Mouse (Mus musculus): Measurements from ENCODE around the gene Itih4. TPM values are rescaled to one million over a fixed set of nuclear protein-coding genes. Genes with fewer than 3 reads are reported as not detected.
A peak's percentile ranks its signal among the peaks of the same experiment; 100 is the strongest.

Itih4 gene
- polyA plus RNA-seq, 1 experiment from 2014 or later, result 0.59 TPM

GRCm38 (mm10) chr14:30943860-30944674 is 57.8 kb downstream of the Itih4 start:
- 50% methylated on average over 11 of the region's 11 CpGs for WGBS
- no peak overlapping the region for H3K4me3 ChIP-seq (ENCODE audit: low read length)
- H3K9me3 ChIP-seq (ENCODE audit: control insufficient read depth, low read length), result no peaks in the 10 kb centered on the region
- peak; percentile 59 for ATAC-seq (ENCODE audit: low read depth)
- no peaks in the 10 kb centered on the region for H3K36me3 ChIP-seq (ENCODE audit: control insufficient read depth, insufficient read depth, low read length)
- 0 out of 2 replicates have a peak overlapping the region, but pooled peaks have one; percentile 27 for H3K27ac ChIP-seq (ENCODE audit: low read length)
- no peak overlapping the region for H3K4me2 ChIP-seq (ENCODE audit: low read depth, low read length)
- no peaks in the 10 kb centered on the region for H3K27me3 ChIP-seq (ENCODE audit: control insufficient read depth, insufficient read depth, low read depth, low read length)
- no peaks in the 10 kb centered on the region for H3K4me1 ChIP-seq (replicated peaks; ENCODE audit: control insufficient read depth, insufficient read depth, low read length)
- no peak overlapping the region for H3K9ac ChIP-seq (ENCODE audit: low read length)

GRCm38 (mm10) chr14:30944745-30945144 is 58.5 kb downstream of the Itih4 start:
- no peak overlapping the region for H3K27ac ChIP-seq (ENCODE audit: low read length)
- no peaks in the 10 kb centered on the region for H3K36me3 ChIP-seq (ENCODE audit: control insufficient read depth, insufficient read depth, low read length)
- no peak overlapping the region for H3K4me2 ChIP-seq (ENCODE audit: low read depth, low read length)
- H3K9ac ChIP-seq (ENCODE audit: low read length), result no peak overlapping the region
- H3K4me1 ChIP-seq (replicated peaks; ENCODE audit: control insufficient read depth, insufficient read depth, low read length), result no peaks in the 10 kb centered on the region
- WGBS, result 73% methylated on average over 2 of the region's 2 CpGs
- no peaks in the 10 kb centered on the region for H3K27me3 ChIP-seq (ENCODE audit: control insufficient read depth, insufficient read depth, low read depth, low read length)
- no peaks in the 10 kb centered on the region for H3K9me3 ChIP-seq (ENCODE audit: control insufficient read depth, low read length)
- 0 out of 2 replicates have a peak, but pooled peaks have one; percentile 3 for ATAC-seq (ENCODE audit: low read depth)
- no peak overlapping the region for H3K4me3 ChIP-seq (ENCODE audit: low read length)

GRCm38 (mm10) chr14:30949986-30950385 is 63.7 kb downstream of the Itih4 start:
- Histone ChIP-seq H3K27ac (ENCODE audit: low read length) (no peak overlapping the region), H3K9me3 (ENCODE audit: control insufficient read depth, low read length) (no peaks in the 10 kb centered on the region), H3K4me1 (replicated peaks; ENCODE audit: control insufficient read depth, insufficient read depth, low read length) (peaks cover 10% of the 10 kb centered on the region; the same call in 1 of the 2 replicates), H3K4me3 (ENCODE audit: low read length) (no peak overlapping the region), H3K27me3 (ENCODE audit: control insufficient read depth, insufficient read depth, low read depth, low read length) (no peaks in the 10 kb centered on the region), H3K36me3 (ENCODE audit: control insufficient read depth, insufficient read depth, low read length) (peaks cover 3% of the 10 kb centered on the region; the same call in 1 of the 2 replicates), H3K4me2 (ENCODE audit: low read depth, low read length) (no peak overlapping the region), H3K9ac (ENCODE audit: low read length) (no peak overlapping the region)
- ATAC-seq (ENCODE audit: low read depth), result no peak
- 88% methylated on average over 10 of the region's 10 CpGs for WGBS

GRCm38 (mm10) chr14:30951154-30951825 is 65.0 kb downstream of the Itih4 start, which contains the start of gene Nek4:
TSS of gene Nek4 (plus strand) at chr14:30951377.
- Histone ChIP-seq H3K4me1 (replicated peaks; ENCODE audit: control insufficient read depth, insufficient read depth, low read length) (peaks cover 10% of the 10 kb centered on the region; the same call in 1 of the 2 replicates), H3K36me3 (ENCODE audit: control insufficient read depth, insufficient read depth, low read length) (peaks cover 3% of the 10 kb centered on the region; the same call in 1 of the 2 replicates), H3K27me3 (ENCODE audit: control insufficient read depth, insufficient read depth, low read depth, low read length) (no peaks in the 10 kb centered on the region), H3K27ac (ENCODE audit: low read length) (peak within 1 kb of the TSS; percentile 44), H3K9me3 (ENCODE audit: control insufficient read depth, low read length) (no peaks in the 10 kb centered on the region), H3K4me2 (ENCODE audit: low read depth, low read length) (peak within 1 kb of the TSS; percentile 79), H3K4me3 (ENCODE audit: low read length) (peak within 1 kb of the TSS; percentile 78), H3K9ac (ENCODE audit: low read length) (peak within 1 kb of the TSS; percentile 91)
- under 1% methylated on average over 57 of the region's 57 CpGs for whole genome bisulfite sequencing
- peak; percentile 99 for ATAC-seq (ENCODE audit: low read depth)

Other genes starting within 250 kb of the Itih4 start
- 17.6 and 18.1 TPM in 2 replicates for gene Rft1, start 232.1 kb upstream of the Itih4 start, polyA plus RNA-seq (2015; fragmentation: Nextera tagmentation; extraction: Ambion mirVana)
- gene Sfmbt1, start 171.6 kb upstream of the Itih4 start, polyA plus RNA-seq (2015; fragmentation: Nextera tagmentation; extraction: Ambion mirVana), result 10.6 and 11.6 TPM in 2 replicates
- gene Tmem110, start 60.9 kb upstream of the Itih4 start, polyA plus RNA-seq (2015; fragmentation: Nextera tagmentation; extraction: Ambion mirVana), result 27.0 and 38.3 TPM in 2 replicates
- gene Mustn1, start 7.3 kb upstream of the Itih4 start, polyA plus RNA-seq (2015; fragmentation: Nextera tagmentation; extraction: Ambion mirVana), result 9.9 and 12.6 TPM in 2 replicates
- gene Itih3, start 37.3 kb downstream of the Itih4 start, polyA plus RNA-seq (2015; fragmentation: Nextera tagmentation; extraction: Ambion mirVana), result 0.98 and 8.5 TPM in 2 replicates
- gene Itih1, start 56.8 kb downstream of the Itih4 start, polyA plus RNA-seq (2015; fragmentation: Nextera tagmentation; extraction: Ambion mirVana), result 0.09 and 1.1 TPM in 2 replicates
- gene Nek4, start 64.9 kb downstream of the Itih4 start, polyA plus RNA-seq (2015; fragmentation: Nextera tagmentation; extraction: Ambion mirVana), result 13.0 and 14.0 TPM in 2 replicates
- 67.9 and 70.2 TPM in 2 replicates for gene Glt8d1, start 114.9 kb downstream of the Itih4 start, polyA plus RNA-seq (2015; fragmentation: Nextera tagmentation; extraction: Ambion mirVana)
- gene Spcs1, start 115.2 kb downstream of the Itih4 start, polyA plus RNA-seq (2015; fragmentation: Nextera tagmentation; extraction: Ambion mirVana), result 434 and 441 TPM in 2 replicates
- gene Pbrm1, start 132.7 kb downstream of the Itih4 start, polyA plus RNA-seq (2015; fragmentation: Nextera tagmentation; extraction: Ambion mirVana), result 115 and 120 TPM in 2 replicates
- 65.8 and 76.2 TPM in 2 replicates for gene Gnl3, start 132.7 kb downstream of the Itih4 start, polyA plus RNA-seq (2015; fragmentation: Nextera tagmentation; extraction: Ambion mirVana)
- gene Smim4, start 242.5 kb downstream of the Itih4 start, polyA plus RNA-seq (2015; fragmentation: Nextera tagmentation; extraction: Ambion mirVana), result 79.4 and 82.2 TPM in 2 replicates
- gene Nt5dc2, start 244.6 kb downstream of the Itih4 start, polyA plus RNA-seq (2015; fragmentation: Nextera tagmentation; extraction: Ambion mirVana), result 379 and 414 TPM in 2 replicates

Data from lung, embryonic 16.5 days (tissue).